ENCODE assay signal across 20 mouse cellular contexts in genomic region chr7:144883106-144883505, GRCm38 (mm10). TPM values are rescaled to one million over a fixed set of nuclear protein-coding genes. Genes with fewer than 3 reads are reported as not detected.
A peak's percentile ranks its signal among the peaks of the same experiment; 100 is the strongest.
DNase-seq lines count a peak whose midpoint lies in the region; ATAC-seq lines count a peak whose summit lies in the region.
"Had no signal": no experiment of that assay in that cellular context is flagged by ENCODE, and none has a peak within 500 bp of the region (broad histone marks: within the 10 kb centered on the region; RNA-seq: fewer than 3 reads in every experiment).

No protein-coding gene starts in this region.

- H3K4me1 ChIP-seq in embryonic facial prominence, embryonic 15.5 days: no peaks in the 10 kb centered on the region
- H3K4me1 ChIP-seq: liver, embryonic 12.5 days; lung, embryonic 15.5 days; stomach, embryonic 15.5 days had no signal

- ATAC-seq in embryonic facial prominence, embryonic 15.5 days (ENCODE audit: insufficient number of reproducible peaks, low FRiP score, low TSS enrichment, low read depth): 0 out of 2 replicates have a peak, but pooled peaks have one; percentile 51
- ATAC-seq: activated CD4-positive, CD25-positive, alpha-beta regulatory T cell, adult 4 months; hindbrain, postnatal 0 days; liver, embryonic 12.5 days; midbrain, embryonic 16.5 days; Patski had no signal

- no peak overlapping the region for H3K27ac ChIP-seq in embryonic facial prominence, embryonic 15.5 days (replicated peaks)
- H3K27ac ChIP-seq: hindbrain, postnatal 0 days; liver, embryonic 12.5 days; lung, embryonic 15.5 days; stomach, embryonic 15.5 days had no signal

- H3K27me3 ChIP-seq in embryonic facial prominence, embryonic 15.5 days: peaks cover under 1% of the 10 kb centered on the region; the same call in 1 of the 2 replicates
- H3K27me3 ChIP-seq: lung, embryonic 15.5 days; Patski; stomach, embryonic 15.5 days had no signal

- H3K4me2 ChIP-seq in embryonic facial prominence, embryonic 15.5 days (replicated peaks): no peak overlapping the region
- H3K4me2 ChIP-seq: liver, embryonic 12.5 days; lung, embryonic 15.5 days; stomach, embryonic 15.5 days had no signal

- H3K9me3 ChIP-seq in embryonic facial prominence, embryonic 15.5 days (replicated peaks): no peaks in the 10 kb centered on the region
- H3K9me3 ChIP-seq: liver, embryonic 12.5 days; lung, embryonic 15.5 days; stomach, embryonic 15.5 days had no signal

- peak; percentile 37 for DNase-seq in embryo, embryonic 11 days
- no peak for DNase-seq in embryo, embryonic 10.5 days (ENCODE audit: low spot score)
- peak; percentile 34 for DNase-seq in kidney, postnatal 10 days
- DNase-seq in kidney, postnatal 14 days: no peak
- DNase-seq in 3134 (ENCODE audit: extremely low read depth, insufficient read length, low spot score): peak; percentile 36
- no peak for DNase-seq in cerebellum, postnatal 4 days (ENCODE audit: low spot score in 2 of 2)
- DNase-seq in cerebellum, adult 8-10 months: no peak
- DNase-seq: cerebellum, adult 9-10 months; gastrocnemius, postnatal 25 days; heart, postnatal 14 days; kidney, adult 18-20 months; spleen, adult 18-20 months had no signal

- 16% methylated on average over 2 of the region's 2 CpGs for WGBS in embryonic facial prominence, embryonic 15.5 days

- H3K36me3 ChIP-seq in embryonic facial prominence, embryonic 15.5 days: no peaks in the 10 kb centered on the region
- H3K36me3 ChIP-seq: liver, embryonic 12.5 days; lung, embryonic 15.5 days; stomach, embryonic 15.5 days had no signal

- H3K4me3 ChIP-seq in embryonic facial prominence, embryonic 15.5 days (replicated peaks): no peak overlapping the region
- H3K4me3 ChIP-seq: liver, embryonic 12.5 days; lung, embryonic 15.5 days; stomach, embryonic 15.5 days had no signal

- H3K9ac ChIP-seq in embryonic facial prominence, embryonic 15.5 days: no peak overlapping the region
- H3K9ac ChIP-seq: liver, embryonic 12.5 days; lung, embryonic 15.5 days; stomach, embryonic 15.5 days had no signal

RNA-seq across cellular contexts. Expression of gene Fgf15, which starts 13.2 kb away (rescaled TPM):
- 1.00 and 1.6 TPM in 2 replicates for polyA plus RNA-seq in embryonic facial prominence, embryonic 15.5 days (2015; fragmentation: Nextera tagmentation; extraction: Ambion mirVana)
- polyA plus RNA-seq: activated CD4-positive, CD25-positive, alpha-beta regulatory T cell, adult 4 months; liver, embryonic 12.5 days; lung, embryonic 15.5 days had no signal

RNA-seq across cellular contexts. Expression of gene LTO1, which starts 31.8 kb away (rescaled TPM):
- polyA plus RNA-seq in embryonic facial prominence, embryonic 15.5 days (2015; fragmentation: Nextera tagmentation; extraction: Ambion mirVana): 26.6 and 29.5 TPM in 2 replicates

RNA-seq across cellular contexts. Expression of gene Fgf4, which starts 35.9 kb away (rescaled TPM):
- polyA plus RNA-seq in embryonic facial prominence, embryonic 15.5 days (2015; fragmentation: Nextera tagmentation; extraction: Ambion mirVana): 0.42 and 0.65 TPM in 2 replicates
- polyA plus RNA-seq: activated CD4-positive, CD25-positive, alpha-beta regulatory T cell, adult 4 months; hindbrain, postnatal 0 days; liver, embryonic 12.5 days; lung, embryonic 15.5 days; midbrain, embryonic 16.5 days; Patski; stomach, embryonic 15.5 days had no signal

RNA-seq across cellular contexts. Expression of gene Fgf3, which starts 45.2 kb away (rescaled TPM):
- 0.24 and 1.1 TPM in 2 replicates for polyA plus RNA-seq in embryonic facial prominence, embryonic 15.5 days (2015; fragmentation: Nextera tagmentation; extraction: Ambion mirVana)
- polyA plus RNA-seq: activated CD4-positive, CD25-positive, alpha-beta regulatory T cell, adult 4 months; lung, embryonic 15.5 days; Patski; stomach, embryonic 15.5 days had no signal

RNA-seq across cellular contexts. Expression of gene Ccnd1, which starts 56.6 kb away (rescaled TPM):
- polyA plus RNA-seq in embryonic facial prominence, embryonic 15.5 days (2015; fragmentation: Nextera tagmentation; extraction: Ambion mirVana): 134 and 143 TPM in 2 replicates

Comparison
In these comparisons a context has a peak if more than half of its experiments do, and no peak if none do; other contexts are left out.
1. DNase-seq: peak in embryo, embryonic 11 days (single experiment), kidney, postnatal 10 days (single experiment) and 3134 (single experiment); none in embryo, embryonic 10.5 days (single experiment), kidney, postnatal 14 days (single experiment), cerebellum, postnatal 4 days (0 of 2) and cerebellum, adult 8-10 months (single experiment).